Mouse (Mus musculus): ENCODE data around the gene Phka1. TPM values are rescaled to one million over a fixed set of nuclear protein-coding genes. Genes with fewer than 3 reads are reported as not detected.

Phka1 gene
- polyA plus RNA-seq, 1 experiment from 2014 or later = 4.8 TPM

Other genes starting within 250 kb of the Phka1 start
- 10.3 and 10.8 TPM in 2 replicates for gene Hdac8, start 138.9 kb downstream of the Phka1 start, polyA plus RNA-seq (2015; fragmentation: Nextera tagmentation; extraction: Ambion mirVana)
- gene Gm3880, start 42.7 kb upstream of the Phka1 start, polyA plus RNA-seq (2015; fragmentation: Nextera tagmentation; extraction: Ambion mirVana) = not detected in 2 replicates
- gene Gm9112, start 63.4 kb upstream of the Phka1 start, polyA plus RNA-seq (2015; fragmentation: Nextera tagmentation; extraction: Ambion mirVana) = not detected in 2 replicates
- gene Dmrtc1b, start 63.6 kb upstream of the Phka1 start, polyA plus RNA-seq (2015; fragmentation: Nextera tagmentation; extraction: Ambion mirVana) = not detected in 2 replicates
- not detected in 2 replicates for gene Dmrtc1c1, start 158.7 kb upstream of the Phka1 start, polyA plus RNA-seq (2015; fragmentation: Nextera tagmentation; extraction: Ambion mirVana)
- gene Dmrtc1c2, start 210.4 kb upstream of the Phka1 start, polyA plus RNA-seq (2015; fragmentation: Nextera tagmentation; extraction: Ambion mirVana) = not detected in 2 replicates
- gene 1700031F05Rik, start 223.7 kb upstream of the Phka1 start, polyA plus RNA-seq (2015; fragmentation: Nextera tagmentation; extraction: Ambion mirVana) = not detected in 2 replicates